Mouse (Mus musculus): Measurements from ENCODE around the gene Bud31.
"Not testable (repeated sequence)": the region's sequence is repeated elsewhere in the genome, so short reads cannot be mapped to it uniquely, and the experiment has no call there.

Gene Bud31

DNA sequence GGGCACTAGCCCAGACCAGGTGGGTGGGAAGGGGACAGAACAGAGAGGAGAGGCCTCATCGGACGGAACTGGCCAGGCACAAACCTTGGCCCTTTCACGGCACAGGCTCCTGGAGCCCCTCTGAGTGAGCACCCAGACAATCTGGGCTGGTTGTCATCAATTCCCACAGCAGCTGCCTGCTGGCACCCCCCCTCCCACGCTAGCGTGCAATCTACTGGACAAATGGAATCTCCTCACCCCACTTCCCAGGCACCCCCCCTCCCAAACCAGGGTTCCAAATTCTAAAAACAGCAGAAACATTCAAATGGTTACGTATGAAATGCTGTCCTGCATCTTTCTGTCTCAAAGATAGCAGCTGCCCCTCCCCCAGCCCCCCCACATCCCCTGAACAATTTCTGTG lies 10.4 kb upstream of the Bud31 start:
- DNase-seq, result not testable (repeated sequence)

GRCm38 (mm10) chr5:145130191-145130590 lies 10.0 kb upstream of the Bud31 start:
- no peak for DNase-seq

DNA sequence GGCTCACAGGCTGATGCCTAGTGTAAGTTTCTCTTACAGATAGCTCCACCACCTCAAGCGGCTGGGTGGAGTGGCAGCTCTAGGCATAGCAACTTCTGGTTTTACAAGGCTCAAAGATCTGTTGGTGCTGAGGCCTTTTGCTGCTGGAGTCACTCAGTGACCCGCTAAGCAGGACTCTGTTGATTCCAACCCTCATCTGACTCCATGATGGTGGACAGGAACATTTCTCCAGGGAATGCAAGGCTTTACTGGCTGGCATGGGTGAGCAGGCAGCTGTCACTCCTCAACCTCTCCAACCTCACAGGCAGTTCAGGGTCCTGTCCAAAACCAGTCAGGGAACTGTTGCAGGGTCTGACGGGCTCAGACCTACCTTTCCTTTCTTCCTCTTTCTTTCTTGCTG lies 9.2 kb upstream of the Bud31 start:
- no peak for DNase-seq

GRCm38 (mm10) chr5:145133275-145133674 lies 6.9 kb upstream of the Bud31 start:
- not testable (repeated sequence) for DNase-seq

DNA sequence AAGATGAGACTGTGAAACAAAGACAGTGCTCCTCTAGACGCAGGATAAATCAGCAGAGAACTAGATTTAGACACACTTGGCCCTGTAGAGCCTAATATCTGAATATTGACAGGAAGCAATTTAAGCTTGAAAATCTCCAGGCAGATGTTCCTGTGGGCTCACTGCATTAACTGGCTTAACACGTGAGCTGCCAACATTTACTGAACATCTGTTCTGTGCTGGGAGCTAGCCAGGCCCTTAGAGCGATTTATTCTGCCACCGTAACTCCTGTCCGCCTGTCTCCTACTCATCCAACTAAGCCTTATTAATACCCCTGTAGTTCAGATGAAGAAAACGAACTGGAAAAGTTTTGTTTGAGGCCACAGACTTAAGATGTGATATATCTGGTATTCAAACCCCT lies 1.3 kb upstream of the Bud31 start:
- DNase-seq, result no peak

GRCm38 (mm10) chr5:145140611-145141010 lies 449 bp downstream of the Bud31 start:
- no peak for DNase-seq

DNA sequence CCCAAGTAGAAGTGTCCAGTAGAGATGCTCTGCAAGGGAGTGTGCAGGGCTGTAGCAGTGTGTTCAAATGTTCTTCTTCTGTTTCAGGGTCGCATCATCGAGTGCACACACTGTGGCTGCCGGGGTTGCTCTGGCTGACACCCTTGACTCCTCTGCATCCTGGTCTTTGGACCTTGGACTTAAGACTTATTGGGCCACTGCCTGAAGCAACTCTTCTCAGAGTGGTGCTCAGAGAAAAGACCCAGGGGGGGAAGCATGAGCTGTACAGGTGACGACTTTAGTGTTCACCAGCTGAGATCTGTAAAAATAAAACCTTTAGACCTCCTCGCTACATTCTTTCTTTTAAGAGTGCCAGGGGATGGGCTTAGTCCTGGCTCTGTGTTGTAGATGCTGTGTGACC lies 7.6 kb downstream of the Bud31 start:
- no peak for DNase-seq

- no peak for DNase-seq
Observed at GRCm38 (mm10) chr5:145149294-145149693, 9.1 kb downstream of the Bud31 start.

DNA sequence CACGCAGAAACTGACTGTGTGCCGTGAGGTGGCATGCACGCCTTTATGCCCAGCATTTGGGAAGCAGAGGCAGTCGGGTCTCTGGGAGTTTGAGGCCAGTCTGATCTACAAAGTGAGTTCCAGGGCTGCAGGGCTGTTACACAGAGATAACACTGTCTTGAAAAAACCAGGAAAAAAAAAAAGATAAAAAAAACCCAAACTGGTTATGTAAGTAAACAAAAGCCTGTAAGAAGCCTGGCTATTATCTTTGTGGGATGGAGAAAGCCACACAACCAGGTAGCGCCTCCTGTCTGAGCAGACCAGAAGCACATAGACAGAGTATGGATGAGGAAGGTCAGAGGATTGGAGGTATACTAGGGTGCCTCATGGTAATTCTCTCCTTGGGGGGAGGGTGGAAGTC lies 12.5 kb downstream of the Bud31 start:
- DNase-seq, result no peak

DNA sequence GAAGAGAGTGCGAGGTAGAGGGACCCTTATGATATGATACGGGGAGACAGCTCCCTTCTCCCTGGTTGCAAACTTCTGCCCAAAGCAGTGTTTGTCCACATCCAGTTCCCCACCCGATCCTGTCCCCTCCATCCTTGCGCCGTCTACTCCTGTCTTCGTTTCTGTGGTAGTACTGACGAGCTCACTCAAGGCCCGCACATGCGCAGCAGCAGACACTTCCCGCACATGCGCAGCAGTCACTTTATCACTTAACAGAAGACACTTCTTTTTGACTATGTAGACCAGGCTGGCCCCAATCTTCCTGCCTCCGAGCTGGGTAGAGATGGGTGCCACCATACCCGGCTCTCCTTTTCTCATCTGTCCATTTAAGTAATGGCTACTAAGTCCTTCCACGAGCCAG lies 21.2 kb downstream of the Bud31 start:
- DNase-seq, result no peak

DNA sequence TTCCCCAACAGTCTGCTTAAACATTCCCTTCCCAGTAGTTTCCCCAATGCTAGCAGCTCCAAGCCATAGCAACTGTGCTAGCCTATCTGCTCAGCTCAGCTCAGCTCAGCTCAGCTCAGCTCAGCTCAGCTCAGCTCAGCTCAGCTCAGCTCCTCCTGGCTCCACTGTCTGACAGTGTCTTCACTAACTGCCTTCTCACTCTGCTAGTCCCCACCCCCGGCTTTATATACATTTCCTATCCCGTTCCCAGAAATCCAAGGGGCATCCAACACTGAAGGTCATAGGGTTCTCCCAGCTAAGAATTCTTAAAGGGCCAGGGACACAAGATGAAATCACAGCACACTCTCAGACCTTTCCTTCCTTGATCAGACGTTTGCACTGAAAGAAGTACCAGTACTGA lies 24.5 kb downstream of the Bud31 start:
- no peak for DNase-seq

- DNase-seq, result no peak
Observed at GRCm38 (mm10) chr5:145165184-145165583, 25.0 kb downstream of the Bud31 start.

DNA sequence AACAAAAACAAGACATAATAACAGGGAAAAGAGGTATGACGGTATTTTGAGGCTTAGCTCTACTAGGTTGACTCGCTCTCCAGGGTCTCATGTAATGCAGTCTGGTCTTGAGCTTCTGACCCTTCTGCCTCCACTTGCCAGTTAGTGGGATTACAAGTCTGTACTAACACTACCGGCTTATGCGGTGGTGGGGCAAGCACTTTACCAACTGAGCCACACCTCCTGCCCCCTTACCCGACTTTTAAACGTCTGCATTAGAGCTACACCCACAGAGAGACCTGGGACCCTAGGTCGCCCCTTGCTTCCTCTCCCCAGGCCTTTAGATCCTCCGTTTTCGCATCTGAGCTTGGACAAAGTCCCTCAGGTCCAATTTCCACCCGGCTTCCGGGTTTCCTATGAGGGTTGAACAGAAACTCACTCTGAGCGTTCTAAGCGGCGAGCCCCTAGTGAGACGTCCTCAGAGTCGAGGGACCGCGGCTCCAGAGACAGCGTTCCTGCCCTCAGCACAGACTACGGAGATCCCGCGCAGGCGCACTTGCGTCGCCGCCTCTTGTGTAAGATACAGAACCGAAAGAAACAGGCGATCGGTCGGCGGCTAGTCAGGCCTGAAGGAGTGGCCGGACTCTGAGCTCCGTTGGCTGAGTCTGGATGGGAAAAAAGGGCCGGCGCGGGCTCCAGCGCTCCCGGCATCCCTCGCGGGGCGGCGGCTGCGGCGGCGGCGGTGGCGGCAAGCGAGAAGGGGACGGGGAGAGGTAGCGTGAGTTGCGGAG lies 26.6 kb downstream of the Bud31 start, which contains the start of the genes Ptcd1 and Cpsf4:
TSS of gene Ptcd1 (minus strand) at position 573 of the 770 bp plus-strand sequence.
TSS of gene Cpsf4 (plus strand) at position 678 of the 770 bp plus-strand sequence.
- peak; percentile 99 for DNase-seq

DNA sequence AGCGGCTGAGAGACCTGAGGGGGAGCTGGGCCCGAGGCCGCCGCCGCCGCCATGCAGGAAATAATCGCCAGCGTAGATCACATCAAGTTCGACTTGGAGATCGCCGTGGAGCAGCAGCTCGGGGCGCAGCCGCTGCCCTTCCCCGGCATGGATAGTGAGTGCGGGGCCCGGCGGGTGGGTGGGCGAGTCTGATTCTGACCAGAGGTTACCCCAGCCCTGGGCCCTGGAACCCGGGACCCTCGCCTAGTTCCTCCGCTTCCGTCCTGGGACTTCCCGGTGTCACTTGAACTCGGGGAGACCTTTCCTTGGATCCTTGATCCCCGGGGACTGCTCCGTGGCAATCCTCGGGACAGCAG lies 27.1 kb downstream of the Bud31 start:
- DNase-seq, result no peak

DNA sequence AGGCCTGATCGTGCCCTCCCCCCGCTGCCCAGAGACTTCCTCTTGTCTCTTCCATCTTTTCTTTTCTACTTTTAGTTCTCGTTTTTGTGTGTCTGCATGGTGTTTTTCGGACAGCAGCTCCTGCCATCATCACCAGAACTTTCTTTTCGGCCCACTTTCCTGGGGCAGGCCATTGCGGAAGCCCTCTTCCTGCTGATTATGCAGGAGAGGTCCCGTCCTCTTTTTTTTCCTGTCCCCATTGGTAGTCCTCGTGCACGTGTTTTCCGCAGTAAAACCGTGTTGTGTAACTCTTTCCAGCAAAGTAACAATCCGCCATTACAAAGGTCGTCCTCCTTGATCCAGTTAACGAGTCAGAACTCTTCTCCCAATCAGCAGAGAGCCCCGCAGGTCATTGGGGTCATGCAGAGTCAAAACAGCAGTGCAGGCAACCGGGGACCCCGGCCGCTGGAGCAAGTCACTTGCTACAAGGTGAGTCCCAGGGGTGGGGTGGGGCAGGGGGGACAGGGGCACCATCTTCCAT lies 38.4 kb downstream of the Bud31 start:
- DNase-seq, result peak in 1 of 2 experiments; percentile 18

DNA sequence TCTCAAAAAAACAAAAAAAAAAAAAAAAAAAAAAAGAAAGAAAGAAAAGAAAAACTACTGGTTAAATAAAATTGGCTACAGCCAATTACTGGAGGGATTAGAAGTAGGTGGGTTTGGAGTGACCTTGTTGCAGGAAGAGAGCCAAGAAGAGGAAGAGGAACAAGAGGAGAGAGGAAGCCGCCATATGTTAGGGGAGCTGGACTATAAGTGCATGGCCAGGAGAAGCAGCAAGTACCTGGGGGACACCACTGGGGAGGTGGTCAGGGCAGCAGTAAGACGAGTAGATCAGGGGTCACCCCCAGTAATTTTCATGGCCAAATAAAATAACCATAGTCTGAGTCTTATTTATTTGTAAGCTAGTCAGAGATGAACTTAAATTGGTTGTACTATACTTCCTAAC lies 45.1 kb downstream of the Bud31 start:
- no peak for DNase-seq

DNA sequence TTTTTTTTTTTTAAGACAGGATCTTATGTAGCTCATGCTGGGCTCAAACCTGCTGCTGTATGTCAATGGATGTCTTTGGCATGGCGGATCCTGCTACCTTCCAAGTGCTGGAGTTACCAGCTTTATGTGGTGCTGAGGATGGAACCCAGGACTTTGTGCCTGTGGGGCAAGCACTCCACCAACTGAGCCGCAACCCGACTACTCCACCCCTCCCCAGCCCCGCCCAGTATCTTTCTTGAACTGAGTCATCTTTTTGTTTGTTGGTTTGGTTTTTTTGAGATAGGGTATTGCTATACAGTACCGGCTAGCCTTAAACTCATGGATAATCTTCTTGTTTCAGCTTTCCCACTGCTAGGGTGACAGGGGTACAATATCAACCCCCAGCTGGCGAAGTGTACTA lies 49.3 kb downstream of the Bud31 start:
- no peak for DNase-seq

GRCm38 (mm10) chr5:145190373-145190772 lies 50.2 kb downstream of the Bud31 start:
- DNase-seq, result no peak

GRCm38 (mm10) chr5:145190875-145191798 lies 51.0 kb downstream of the Bud31 start:
- peak; percentile 93 for DNase-seq

DNA sequence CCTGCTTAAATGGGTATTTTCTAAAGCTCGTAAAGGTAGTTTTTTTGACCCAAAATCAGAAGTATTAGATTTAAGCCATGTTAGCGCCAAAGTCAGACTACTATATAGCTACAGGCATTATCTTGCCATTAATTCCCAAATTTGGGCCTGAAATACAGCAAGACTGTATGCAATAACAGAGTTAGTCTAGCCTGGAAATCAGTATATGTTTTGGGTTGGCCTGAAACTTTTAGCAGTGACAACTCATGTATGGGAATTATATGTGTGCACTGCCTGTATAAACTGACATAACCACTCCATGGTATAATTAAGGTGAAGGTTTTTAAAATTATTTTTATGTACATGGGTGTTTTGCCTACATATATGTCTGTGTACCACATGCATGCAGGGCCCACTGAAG lies 51.8 kb downstream of the Bud31 start, which contains the start of gene Atp5j2:
TSS of gene Atp5j2 (minus strand) at position 101 of the 400 bp plus-strand sequence.
- DNase-seq, result no peak
